Mouse (Mus musculus) layer of hippocampus, postnatal 14 days (tissue): ENCODE measurements around the gene Rangap1. TPM values are rescaled to one million over a fixed set of nuclear protein-coding genes. Genes with fewer than 3 reads are reported as not detected.
"Not testable (repeated sequence)": the region's sequence is repeated elsewhere in the genome, so short reads cannot be mapped to it uniquely, and the experiment has no call there.

Source experiments
- DNase-seq, 2 experiments: peaks; one replicate each; pipeline ENCODE4 v3.0.0; 2021 to 2022; ENCODE audit warnings: low spot score in 2 of 2, mixed read lengths in 1 of 2
- total RNA-seq, 2 experiments: library from RNA; stranded (reverse); gene quantifications; 2 replicates each; pipeline ENCODE4 v1.2.3; 2021

Rangap1 gene
- total RNA-seq, 2 experiments from 2014 or later: 161 to 176 TPM

- peak; percentile 50 to 68 for DNase-seq
Observed at GRCm38 (mm10) chr15:81745601-81746114, 328 bp upstream of the Rangap1 start.

GRCm38 (mm10) chr15:81742368-81742767, 3.0 kb downstream of the Rangap1 start:
- DNase-seq: not testable (repeated sequence)

- no peak for DNase-seq
Observed at GRCm38 (mm10) chr15:81739924-81740323, 5.4 kb downstream of the Rangap1 start.

DNA sequence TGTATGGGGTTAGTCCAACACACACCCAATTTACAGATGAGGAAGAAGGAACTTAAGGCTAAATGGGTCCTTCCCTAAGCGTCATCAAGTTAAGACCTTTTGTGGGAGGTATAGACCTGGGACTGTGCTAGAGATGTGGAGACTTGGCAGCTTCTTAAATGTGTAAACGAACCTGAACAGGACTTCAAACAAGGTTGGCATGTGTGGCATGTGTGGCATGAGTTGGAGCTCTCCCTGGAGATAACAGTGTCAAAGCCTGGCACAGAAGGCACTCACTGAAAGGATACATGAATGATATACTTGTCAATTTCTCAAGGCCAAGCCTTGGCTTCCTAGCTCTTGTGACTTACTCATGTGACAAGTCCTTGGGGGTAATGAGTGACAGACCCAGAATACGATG, 6.0 kb downstream of the Rangap1 start:
- DNase-seq: no peak

- DNase-seq: no peak
Observed at GRCm38 (mm10) chr15:81735075-81735474, 10.3 kb downstream of the Rangap1 start.

DNA sequence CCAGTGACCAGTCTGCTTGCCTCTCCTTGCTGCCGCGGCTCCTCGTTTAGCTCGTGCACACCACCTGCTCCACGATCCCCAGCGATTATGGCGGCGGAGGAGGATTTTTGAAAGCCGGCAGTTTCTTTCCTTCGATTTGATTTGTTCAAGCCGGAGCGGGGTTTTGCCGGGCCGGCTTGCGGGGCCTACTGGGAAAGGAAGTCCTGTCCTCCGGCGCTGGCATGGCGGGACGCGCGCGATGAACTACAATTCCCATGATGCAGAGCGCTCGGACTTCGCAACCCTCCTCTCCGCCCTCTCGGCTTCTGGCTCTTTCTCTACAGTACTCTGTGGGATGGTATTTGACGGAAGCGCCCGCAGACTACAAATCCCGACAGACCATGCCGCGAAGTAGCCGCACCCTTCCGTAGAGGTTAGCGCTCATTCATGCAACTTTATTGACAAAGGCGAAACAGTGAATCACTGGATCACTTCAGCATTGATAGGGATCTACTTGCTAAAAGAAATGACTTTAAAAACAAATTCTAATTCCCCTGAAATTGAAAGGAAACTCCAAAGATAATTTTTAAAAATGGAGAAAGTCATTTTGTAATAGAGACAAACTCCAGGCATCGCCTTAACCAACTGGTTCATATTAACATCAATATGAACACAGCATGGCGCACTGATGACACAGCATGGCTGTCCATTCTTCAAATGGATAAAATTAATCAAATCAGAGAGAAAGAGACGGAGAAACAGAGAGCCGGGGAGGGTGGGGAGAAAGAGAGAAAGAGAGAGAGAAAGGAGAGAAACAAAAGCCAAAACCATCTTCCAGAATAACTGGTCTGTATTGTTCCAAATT, 15.3 kb downstream of the Rangap1 start:
- DNase-seq: peak; percentile 97 to 99

DNA sequence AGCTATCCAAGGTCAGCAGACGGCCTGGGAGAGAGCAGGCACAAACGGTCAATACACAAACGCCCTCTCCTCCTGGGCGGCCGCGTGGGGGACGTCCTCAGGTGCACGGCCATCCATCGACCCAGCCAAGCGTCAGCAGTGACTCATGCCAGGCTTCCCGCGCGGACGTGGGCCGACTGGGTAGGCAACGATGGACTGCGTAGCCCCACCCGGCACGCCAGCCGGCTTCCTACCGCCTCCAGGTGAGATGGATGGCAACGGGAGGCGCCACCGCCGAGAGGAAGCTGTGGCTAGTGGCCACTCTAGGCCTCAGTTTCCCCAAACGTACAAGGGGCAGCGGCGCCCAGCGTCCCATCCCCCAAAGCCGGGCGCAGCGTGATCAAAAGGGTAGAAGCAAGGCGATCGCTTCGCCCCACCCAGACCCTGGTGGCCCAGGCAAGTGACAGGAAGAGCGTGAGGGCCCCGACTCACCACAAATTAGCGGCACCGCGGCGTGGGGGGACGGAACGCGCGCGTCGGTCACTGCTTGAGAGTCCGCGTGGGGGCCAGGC, 16.0 kb downstream of the Rangap1 start:
- DNase-seq: no peak

DNA sequence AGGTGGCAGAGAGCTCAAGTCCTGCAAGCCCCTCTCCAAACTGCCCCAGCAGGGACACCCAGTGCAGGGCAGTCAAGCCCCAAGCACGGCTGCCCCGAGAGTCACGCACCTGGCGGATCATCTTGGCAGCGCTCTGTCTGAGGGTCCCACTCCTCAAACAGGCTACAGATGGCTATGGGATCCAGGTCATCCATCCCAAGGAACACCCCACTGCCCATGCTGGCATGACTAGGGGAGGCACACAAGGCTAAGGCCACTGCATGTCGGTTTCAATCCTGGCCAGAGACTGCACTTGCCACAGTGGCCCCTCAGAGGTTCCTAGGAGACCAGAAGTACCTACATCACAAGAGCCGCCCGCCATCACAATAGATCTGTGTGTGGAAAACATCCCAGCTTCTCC, 19.4 kb downstream of the Rangap1 start:
- DNase-seq: no peak

- DNase-seq: no peak
Observed at GRCm38 (mm10) chr15:81723653-81724052, 21.7 kb downstream of the Rangap1 start.

DNA sequence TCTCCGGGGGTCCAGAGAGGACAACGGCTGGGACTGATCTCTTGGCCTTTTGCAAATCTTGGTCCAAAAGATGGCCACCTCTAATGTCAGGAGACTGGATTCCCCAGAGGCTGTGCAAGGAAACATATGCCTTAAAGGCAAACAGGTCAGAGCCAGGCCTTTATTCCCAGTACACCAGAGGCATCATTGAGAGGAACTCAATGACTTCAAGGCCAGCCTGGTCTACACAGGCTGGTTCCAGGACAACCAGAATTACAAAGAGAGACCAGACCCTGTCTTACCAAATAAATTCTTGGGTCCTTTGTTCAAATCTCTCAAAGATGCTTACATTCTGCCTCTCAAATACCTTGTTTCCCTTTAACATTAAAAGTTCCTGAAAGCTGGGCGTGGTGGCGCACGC, 23.0 kb downstream of the Rangap1 start:
- DNase-seq: no peak

GRCm38 (mm10) chr15:81719139-81719531, 26.2 kb downstream of the Rangap1 start:
- DNase-seq: no peak

DNA sequence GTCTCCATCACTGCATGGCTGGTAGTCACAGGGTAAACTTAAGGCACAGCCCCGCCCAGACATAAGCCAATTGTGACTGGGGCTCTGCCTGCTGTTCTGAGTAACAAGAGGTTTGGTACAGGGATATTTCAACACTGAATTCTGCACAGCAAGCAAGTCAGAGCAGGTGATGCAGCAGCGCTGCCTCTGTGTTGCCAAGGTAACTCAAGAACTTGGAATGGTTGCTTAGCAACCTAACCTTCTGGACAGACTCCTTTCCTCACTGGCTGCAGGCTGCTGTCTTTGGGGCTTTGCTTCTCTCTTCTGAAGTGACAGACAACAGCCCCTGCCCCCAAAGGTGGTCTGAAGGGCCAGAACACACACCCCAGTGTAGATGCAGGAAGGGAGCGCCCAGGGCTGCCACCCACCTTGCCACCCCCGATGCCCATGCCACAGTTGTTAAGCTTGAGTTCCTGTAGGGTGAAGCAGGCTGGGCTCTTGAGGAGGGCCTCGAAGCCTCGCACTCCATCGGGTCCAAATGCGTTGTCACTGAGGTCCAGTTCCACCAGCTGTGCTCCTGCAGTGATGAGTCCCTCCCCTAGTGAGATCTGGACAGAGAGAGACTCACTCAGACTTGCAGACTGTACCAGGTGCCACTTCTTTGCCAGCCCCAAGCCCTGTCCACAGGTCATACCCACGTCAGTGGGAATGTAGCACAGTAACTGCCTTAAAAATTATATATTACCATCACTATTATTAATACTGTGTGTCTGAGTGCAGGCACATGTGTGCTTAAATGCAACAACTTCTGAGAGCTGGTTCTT, 26.8 kb downstream of the Rangap1 start:
- DNase-seq: no peak

DNA sequence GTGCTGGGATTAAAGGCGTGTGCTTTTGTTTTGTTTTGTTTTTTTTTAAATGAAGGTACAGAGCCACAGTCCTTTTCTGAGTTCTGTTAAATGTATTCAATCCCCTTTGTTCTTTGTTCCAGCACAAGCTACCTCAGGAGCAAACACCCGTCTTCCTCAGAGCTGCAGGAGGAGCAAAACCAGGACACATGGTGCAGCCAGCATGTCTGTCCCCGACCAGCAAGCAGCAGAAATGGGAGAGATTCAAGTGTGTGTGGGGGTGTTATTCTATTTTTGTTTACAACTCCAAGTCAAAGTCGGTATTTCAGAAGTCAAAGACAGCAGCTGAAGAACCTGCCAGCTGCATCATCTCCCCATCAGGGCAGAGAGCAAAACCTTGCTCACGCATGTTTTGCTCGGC, 31.6 kb downstream of the Rangap1 start:
- no peak for DNase-seq

GRCm38 (mm10) chr15:81710801-81711200, 34.5 kb downstream of the Rangap1 start:
- DNase-seq: no peak

DNA sequence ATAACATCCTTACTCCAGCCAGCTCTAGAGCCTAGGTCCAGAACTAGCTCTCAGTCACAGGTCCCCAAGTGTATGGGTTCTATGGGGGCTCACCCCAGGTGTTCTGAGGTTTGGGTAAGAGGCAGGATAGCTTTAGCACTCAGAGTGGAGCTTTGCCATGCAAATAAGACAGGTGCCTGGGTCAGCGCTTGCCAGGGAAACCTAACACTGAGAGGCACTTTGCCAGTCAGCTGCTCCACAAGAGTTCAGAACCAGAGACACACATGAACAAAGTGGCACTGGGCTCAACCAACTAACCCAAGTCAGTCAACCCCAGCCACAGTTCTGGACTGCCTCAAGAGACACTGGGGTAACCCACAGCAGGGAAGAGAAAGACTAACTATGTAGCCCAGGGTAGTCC, 35.6 kb downstream of the Rangap1 start:
- no peak for DNase-seq

DNA sequence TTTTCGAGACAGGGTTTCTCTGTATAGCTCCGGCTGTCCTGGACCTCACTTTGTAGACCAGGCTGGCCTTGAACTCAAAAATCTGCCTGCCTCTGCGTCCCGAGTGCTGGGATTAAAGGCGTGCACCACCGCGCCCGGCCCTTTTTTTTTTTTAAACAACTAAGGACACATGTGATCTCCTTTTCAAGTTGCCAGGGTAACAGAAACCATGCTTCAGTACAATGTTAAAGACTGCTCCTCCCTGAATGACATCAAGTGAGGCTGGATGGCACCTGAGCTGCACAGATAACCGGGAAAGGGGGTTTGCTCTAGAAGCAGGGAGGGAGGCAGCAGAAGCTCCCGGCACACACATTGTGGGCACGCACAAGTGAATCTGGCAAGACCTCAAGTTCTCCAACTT, 36.3 kb downstream of the Rangap1 start:
- no peak for DNase-seq

DNA sequence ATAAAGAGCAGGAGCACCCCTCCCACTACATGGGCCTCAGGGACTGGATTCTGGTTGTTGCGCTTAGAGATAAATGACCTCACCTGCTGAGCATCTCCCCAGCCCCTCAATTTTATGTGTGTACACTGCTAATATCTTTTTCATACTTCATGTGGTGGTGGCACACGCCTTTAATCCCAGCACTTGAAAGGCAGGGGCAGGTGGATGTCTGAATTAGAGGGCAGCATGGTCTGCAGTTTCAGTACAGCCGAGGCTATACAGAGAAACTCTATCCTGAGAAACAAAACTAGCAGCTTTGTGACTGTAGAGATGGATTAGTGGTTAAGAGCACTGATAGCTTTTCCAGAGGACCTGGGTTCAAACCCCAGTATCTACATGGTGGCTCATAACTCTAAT, 42.2 kb downstream of the Rangap1 start:
- DNase-seq: no peak

DNA sequence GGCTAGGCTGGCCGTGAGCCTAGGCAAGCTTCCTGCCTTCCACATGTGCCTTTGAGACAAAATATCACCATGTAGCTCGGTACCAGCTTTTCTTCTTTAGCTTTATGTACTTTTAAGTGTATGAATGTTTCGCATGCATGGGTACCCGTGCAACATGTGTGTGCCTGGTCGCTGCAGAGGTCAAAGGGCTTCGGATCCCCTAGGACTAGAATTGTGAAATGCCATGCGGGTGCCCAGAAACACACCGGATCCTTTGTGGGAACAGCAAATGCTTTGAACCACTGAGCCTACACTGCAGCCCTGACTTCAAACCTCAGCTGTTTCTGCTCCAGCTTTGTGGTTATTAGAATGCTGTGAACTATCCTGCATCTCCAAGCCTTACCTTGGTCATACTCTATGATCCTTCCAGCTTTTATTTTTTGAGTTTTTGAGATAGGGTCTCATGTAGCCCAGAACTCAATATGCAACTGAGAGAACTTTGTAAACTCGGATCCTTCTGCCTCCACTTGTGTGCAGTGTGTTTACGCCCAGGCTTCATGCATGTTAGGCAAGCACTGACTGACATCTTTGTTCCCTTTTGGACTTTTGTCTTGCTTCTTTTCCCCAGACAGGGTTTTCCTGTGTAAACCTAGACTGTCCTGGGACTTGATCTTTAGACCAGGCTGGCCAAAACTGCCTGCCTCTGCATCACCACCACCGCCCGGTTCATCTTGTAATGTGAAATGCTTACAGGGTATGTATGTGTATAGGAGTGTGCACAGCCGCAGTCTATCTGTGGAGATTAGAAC, 42.8 kb downstream of the Rangap1 start:
- DNase-seq: no peak

DNA sequence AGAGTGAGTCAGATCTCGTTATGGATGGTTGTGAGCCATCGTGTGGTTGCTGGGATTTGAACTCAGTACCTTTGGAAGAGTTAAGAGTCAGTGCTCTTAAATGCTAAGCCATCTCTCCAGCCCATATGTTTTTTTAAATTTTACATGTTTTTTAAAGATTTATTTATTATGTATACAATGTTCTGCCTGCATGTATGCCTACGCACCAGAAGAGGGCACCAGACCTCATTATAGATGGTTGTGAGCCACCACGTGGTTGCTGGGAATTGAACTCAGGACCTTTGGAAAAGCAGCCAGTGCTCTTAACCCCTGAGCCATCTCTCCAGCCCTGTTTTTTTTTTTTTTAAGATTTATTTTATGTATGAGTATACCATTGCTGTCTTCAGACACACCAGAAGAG, 44.0 kb downstream of the Rangap1 start:
- DNase-seq: not testable (repeated sequence)

GRCm38 (mm10) chr15:81700601-81701000, 44.7 kb downstream of the Rangap1 start:
- DNase-seq: no peak

DNA sequence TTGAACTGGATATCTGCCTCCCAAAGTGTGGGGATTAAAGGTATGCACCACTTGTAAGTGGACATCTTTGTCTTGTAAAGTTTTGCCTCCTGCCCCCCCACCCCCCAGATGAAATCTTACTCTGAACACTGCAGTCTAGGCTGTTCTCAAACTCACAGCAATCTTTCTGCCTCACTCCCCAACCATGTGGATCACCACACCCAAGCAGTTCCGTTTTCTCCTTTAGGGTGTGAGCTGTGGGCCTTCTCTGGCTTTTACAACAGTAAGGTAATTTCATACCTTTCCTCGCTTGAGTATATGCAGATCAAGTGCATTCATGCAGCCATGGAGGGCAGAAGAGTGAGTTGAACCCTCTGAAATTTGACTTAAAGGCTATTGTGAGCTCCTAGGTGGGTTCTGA, 45.2 kb downstream of the Rangap1 start:
- no peak for DNase-seq
